Comparison of ENCODE assay signal across 20 mouse cellular contexts in the genomic region with DNA sequence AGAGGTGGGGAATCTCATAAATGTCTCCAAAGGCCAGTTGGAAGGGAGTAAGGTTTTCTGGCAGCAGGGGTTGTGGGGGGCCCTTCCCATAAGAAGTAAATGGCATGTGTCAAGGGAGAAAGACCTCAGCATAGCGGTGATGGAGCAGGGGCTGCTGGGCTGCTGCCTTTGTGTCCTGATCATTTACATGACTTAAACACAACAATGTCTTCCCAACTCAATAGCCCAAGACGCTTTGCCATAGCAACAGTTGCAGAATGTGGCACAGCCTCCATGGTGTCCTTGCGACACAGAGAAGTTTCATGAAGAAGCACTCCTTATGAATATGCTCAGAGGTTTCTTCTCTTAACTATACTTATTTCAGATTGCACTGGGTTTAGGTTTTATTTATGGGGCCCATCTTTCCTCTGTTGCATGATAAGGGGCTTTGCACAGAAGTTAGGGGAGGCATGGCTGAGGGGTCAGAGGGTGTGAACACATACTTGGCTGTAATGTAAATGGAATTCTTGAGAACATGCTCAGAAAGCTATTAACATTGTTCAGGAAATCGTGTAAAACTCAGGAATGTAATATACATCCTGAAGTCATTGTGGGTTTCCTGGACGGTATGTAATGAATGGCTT.
A peak's percentile ranks its signal among the peaks of the same experiment; 100 is the strongest.
DNase-seq lines count a peak whose midpoint lies in the region; ATAC-seq lines count a peak whose summit lies in the region.
"Had no signal": no experiment of that assay in that cellular context is flagged by ENCODE, and none has a peak within 500 bp of the region (broad histone marks: within the 10 kb centered on the region; RNA-seq: fewer than 3 reads in every experiment).

No protein-coding gene starts in this region.

- no peak overlapping the region for H3K9ac ChIP-seq in hindbrain, embryonic 14.5 days
- H3K9ac ChIP-seq in neural tube, embryonic 15.5 days (replicated peaks) = no peak overlapping the region
- H3K9ac ChIP-seq in forebrain, embryonic 14.5 days (ENCODE audit: low read length) = no peak overlapping the region
- H3K9ac ChIP-seq in neural tube, embryonic 11.5 days (ENCODE audit: low read length) = no peak overlapping the region
- H3K9ac ChIP-seq: heart, embryonic 12.5 days; hindbrain, embryonic 15.5 days; limb, embryonic 12.5 days had no signal

- no peaks in the 10 kb centered on the region for H3K9me3 ChIP-seq in hindbrain, embryonic 10.5 days
- no peaks in the 10 kb centered on the region for H3K9me3 ChIP-seq in hindbrain, embryonic 14.5 days (ENCODE audit: control insufficient read depth, low read length)
- H3K9me3 ChIP-seq in neural tube, embryonic 15.5 days (replicated peaks) = no peaks in the 10 kb centered on the region
- H3K9me3 ChIP-seq in forebrain, embryonic 14.5 days (replicated peaks; ENCODE audit: control insufficient read depth, low read length) = no peaks in the 10 kb centered on the region
- H3K9me3 ChIP-seq in neural tube, embryonic 11.5 days (ENCODE audit: control insufficient read depth, low read length) = no peaks in the 10 kb centered on the region
- H3K9me3 ChIP-seq: heart, embryonic 12.5 days; hindbrain, embryonic 15.5 days; limb, embryonic 12.5 days had no signal

- H3K4me2 ChIP-seq in hindbrain, embryonic 14.5 days (replicated peaks) = no peak overlapping the region
- H3K4me2 ChIP-seq in neural tube, embryonic 15.5 days = no peak overlapping the region
- no peak overlapping the region for H3K4me2 ChIP-seq in forebrain, embryonic 14.5 days (ENCODE audit: low read length)
- no peak overlapping the region for H3K4me2 ChIP-seq in neural tube, embryonic 11.5 days (ENCODE audit: low read depth)
- H3K4me2 ChIP-seq: heart, embryonic 12.5 days; hindbrain, embryonic 15.5 days; limb, embryonic 12.5 days had no signal

- peaks cover 38% of the 10 kb centered on the region for H3K4me1 ChIP-seq in hindbrain, embryonic 10.5 days (replicated peaks)
- H3K4me1 ChIP-seq in hindbrain, embryonic 14.5 days (replicated peaks; ENCODE audit: control insufficient read depth, insufficient read depth, low read length) = no peaks in the 10 kb centered on the region; the same call in 1 of the 2 replicates
- no peaks in the 10 kb centered on the region for H3K4me1 ChIP-seq in neural tube, embryonic 15.5 days
- peaks cover 16% of the 10 kb centered on the region; the same call in 1 of the 2 replicates for H3K4me1 ChIP-seq in forebrain, embryonic 14.5 days (ENCODE audit: control insufficient read depth, insufficient read depth, low read length)
- no peaks in the 10 kb centered on the region for H3K4me1 ChIP-seq in neural tube, embryonic 11.5 days (ENCODE audit: control insufficient read depth, insufficient read depth, low read length)
- H3K4me1 ChIP-seq: hindbrain, embryonic 15.5 days; limb, embryonic 12.5 days had no signal

- ATAC-seq in hindbrain, embryonic 14.5 days (ENCODE audit: low FRiP score) = no peak; the same call in 1 of the 2 replicates
- ATAC-seq in neural tube, embryonic 15.5 days (ENCODE audit: low FRiP score) = no peak
- peak; percentile 83 for ATAC-seq in forebrain, embryonic 14.5 days
- peak; percentile 83 for ATAC-seq in neural tube, embryonic 11.5 days (ENCODE audit: insufficient read depth, low FRiP score, low TSS enrichment)
- ATAC-seq: Patski had no signal

- H3K36me3 ChIP-seq in hindbrain, embryonic 10.5 days = no peaks in the 10 kb centered on the region
- H3K36me3 ChIP-seq in hindbrain, embryonic 14.5 days (replicated peaks; ENCODE audit: control insufficient read depth, insufficient read depth) = no peaks in the 10 kb centered on the region
- H3K36me3 ChIP-seq in neural tube, embryonic 15.5 days = no peaks in the 10 kb centered on the region
- H3K36me3 ChIP-seq in forebrain, embryonic 14.5 days (ENCODE audit: control insufficient read depth, insufficient read depth, low read length) = no peaks in the 10 kb centered on the region
- no peaks in the 10 kb centered on the region for H3K36me3 ChIP-seq in neural tube, embryonic 11.5 days (ENCODE audit: control insufficient read depth, insufficient read depth, low read length)
- H3K36me3 ChIP-seq: heart, embryonic 12.5 days; hindbrain, embryonic 15.5 days; limb, embryonic 12.5 days had no signal

- peak; percentile 58 for DNase-seq in hindbrain, embryonic 10.5 days (ENCODE audit: low spot score)
- no peak for DNase-seq in hindbrain, embryonic 14.5 days (ENCODE audit: low spot score)
- peak; percentile 20 for DNase-seq in neural tube, embryonic 10.5 days (ENCODE audit: extremely low spot score, low spot score)
- DNase-seq in forebrain, embryonic 14.5 days (ENCODE audit: low spot score) = peak; percentile 56
- DNase-seq in neural tube, embryonic 11.5 days (ENCODE audit: low spot score) = peak; percentile 44
- no peak for DNase-seq in spleen, postnatal 14 days (ENCODE audit: low spot score in 2 of 2)
- DNase-seq in right cerebral cortex, postnatal 14 days = no peak
- DNase-seq: adrenal gland, adult 2 months; cerebellum, adult 11-12 months; cerebellum, postnatal 36 days; kidney, adult 8-10 months; right cerebral cortex, postnatal 4 days; thymus, adult 18-20 months had no signal

- peaks cover 40% of the 10 kb centered on the region for H3K27me3 ChIP-seq in hindbrain, embryonic 10.5 days (ENCODE audit: insufficient read depth, poor library complexity, severe bottlenecking)
- peaks cover 41% of the 10 kb centered on the region for H3K27me3 ChIP-seq in hindbrain, embryonic 14.5 days (ENCODE audit: control insufficient read depth, insufficient read depth, low read length)
- H3K27me3 ChIP-seq in neural tube, embryonic 15.5 days (replicated peaks) = peaks cover 18% of the 10 kb centered on the region; the same call in 1 of the 2 replicates
- H3K27me3 ChIP-seq in forebrain, embryonic 14.5 days (replicated peaks; ENCODE audit: control insufficient read depth, insufficient read depth, low read length) = no peaks in the 10 kb centered on the region
- peaks cover 10% of the 10 kb centered on the region for H3K27me3 ChIP-seq in neural tube, embryonic 11.5 days (ENCODE audit: control insufficient read depth, insufficient read depth, low read length)
- H3K27me3 ChIP-seq: Patski had no signal

- H3K27ac ChIP-seq in hindbrain, embryonic 10.5 days = peak overlapping the region; percentile 78
- no peak overlapping the region for H3K27ac ChIP-seq in hindbrain, embryonic 14.5 days
- H3K27ac ChIP-seq in neural tube, embryonic 15.5 days (replicated peaks) = no peak overlapping the region
- H3K27ac ChIP-seq in forebrain, embryonic 14.5 days (ENCODE audit: low read depth, low read length) = no peak overlapping the region
- no peak overlapping the region for H3K27ac ChIP-seq in neural tube, embryonic 11.5 days (ENCODE audit: low read depth, low read length)
- H3K27ac ChIP-seq: hindbrain, embryonic 15.5 days; left cerebral cortex, adult 2 months; limb, embryonic 12.5 days had no signal

- H3K4me3 ChIP-seq in hindbrain, embryonic 10.5 days = peak overlapping the region; percentile 21
- no peak overlapping the region for H3K4me3 ChIP-seq in hindbrain, embryonic 14.5 days (replicated peaks; ENCODE audit: low read length)
- H3K4me3 ChIP-seq in neural tube, embryonic 15.5 days (replicated peaks) = no peak overlapping the region
- no peak overlapping the region for H3K4me3 ChIP-seq in forebrain, embryonic 14.5 days (ENCODE audit: low read depth, low read length)
- no peak overlapping the region for H3K4me3 ChIP-seq in neural tube, embryonic 11.5 days (ENCODE audit: low read depth, low read length)
- H3K4me3 ChIP-seq: heart, embryonic 12.5 days; hindbrain, embryonic 15.5 days; left cerebral cortex, adult 2 months; limb, embryonic 12.5 days; myocyte had no signal

- WGBS in hindbrain, embryonic 10.5 days = 22% methylated on average over 5 of the region's 5 CpGs
- 17% methylated on average over 5 of the region's 5 CpGs for WGBS in hindbrain, embryonic 14.5 days
- 33% methylated on average over 5 of the region's 5 CpGs for WGBS in neural tube, embryonic 15.5 days
- WGBS in forebrain, embryonic 14.5 days = 19% methylated on average over 5 of the region's 5 CpGs
- 32% methylated on average over 5 of the region's 5 CpGs for WGBS in neural tube, embryonic 11.5 days

Comparison
In these comparisons a context has a peak if more than half of its experiments do, and no peak if none do; other contexts are left out.
1. DNase-seq: peak in hindbrain, embryonic 10.5 days (single experiment), neural tube, embryonic 10.5 days (single experiment), forebrain, embryonic 14.5 days (single experiment) and neural tube, embryonic 11.5 days (single experiment); none in hindbrain, embryonic 14.5 days (single experiment), spleen, postnatal 14 days (0 of 2) and right cerebral cortex, postnatal 14 days (single experiment).
2. ATAC-seq: peak in forebrain, embryonic 14.5 days (single experiment) and neural tube, embryonic 11.5 days (single experiment); none in hindbrain, embryonic 14.5 days (single experiment) and neural tube, embryonic 15.5 days (single experiment).